Mouse (Mus musculus) kidney, adult 2 months (tissue): ENCODE results near the gene Wdhd1.

Experiments used
- CTCF ChIP-seq: fragments of 200-500 bp; conservative IDR thresholded peaks from 2 replicates; pipeline ENCODE4 v1.5.1; 2011; ENCODE audit warnings: low read depth, mild to moderate bottlenecking, control low read depth, low read length, moderate library complexity, mixed read lengths; ENCODE audit not compliant: insufficient read depth, insufficient read length
- POLR2A ChIP-seq: fragments of 200-500 bp; IDR thresholded peaks from one replicate; pipeline ENCODE4 v1.6.1; 2011; ENCODE audit warnings: low read depth, low read length, control low read depth

DNA sequence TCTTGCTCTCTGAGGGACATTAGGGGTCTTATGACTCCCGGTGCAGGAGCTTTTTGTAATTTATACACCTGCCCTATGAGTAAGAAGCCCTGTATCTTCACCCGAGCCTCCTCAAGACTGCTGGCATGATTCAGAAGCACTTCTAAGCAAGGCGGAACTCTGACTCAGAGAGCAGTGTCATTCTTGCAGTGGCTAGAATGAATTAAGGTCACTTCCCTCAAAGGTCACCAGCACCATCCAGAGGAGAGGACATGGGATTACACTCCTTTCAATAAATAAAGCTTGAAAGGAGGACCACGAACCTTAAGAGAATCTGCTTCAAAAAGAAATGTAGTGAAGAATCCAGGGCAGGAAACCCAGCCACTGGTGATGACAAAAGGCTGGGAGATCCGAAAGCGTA, 26.8 kb downstream of the Wdhd1 start:
- TF ChIP-seq CTCF, result no peak; the same call in 1 of the 2 replicates
- no peak for TF ChIP-seq POLR2A
